Comparison of ENCODE assay signal across 21 mouse cellular contexts in genomic region chr2:128473241-128473954, GRCm38 (mm10).
DNase-seq lines count a peak whose midpoint lies in the region; ATAC-seq and TF ChIP-seq lines count a peak whose summit lies in the region.
"Had no signal": no experiment of that assay in that cellular context is flagged by ENCODE, and none has a peak within 500 bp of the region (broad histone marks: within the 10 kb centered on the region; RNA-seq: fewer than 3 reads in every experiment).

No protein-coding gene starts in this region.

- peak; percentile 41 for DNase-seq in heart, adult 8-10 months (ENCODE audit: low spot score)
- no peak for DNase-seq in heart, embryonic 10.5 days (ENCODE audit: low spot score)
- no peak for DNase-seq in ES-E14 (ENCODE audit: low read depth, low spot score)
- DNase-seq in adipocyte (ENCODE audit: low spot score): peak; percentile 51
- peak; percentile 22 to 31 for DNase-seq in heart, postnatal 14 days
- DNase-seq in forebrain, embryonic 14.5 days (ENCODE audit: low spot score): no peak
- no peak for DNase-seq in B cell, adult 2 months
- DNase-seq: adrenal gland, postnatal 14 days; cerebellum, adult 8-10 months; cerebellum, postnatal 36 days; embryo, embryonic 11 days; gastrocnemius, postnatal 25 days; kidney, adult 18-20 months; kidney, postnatal 4 days; right cerebral cortex, postnatal 14 days; spleen, adult 18-20 months had no signal

- H3K4me2 ChIP-seq in forebrain, embryonic 14.5 days (ENCODE audit: low read length): no peak overlapping the region
- H3K4me2 ChIP-seq: hindbrain, embryonic 12.5 days had no signal

- no peaks in the 10 kb centered on the region for H3K36me3 ChIP-seq in heart, embryonic 10.5 days
- no peaks in the 10 kb centered on the region for H3K36me3 ChIP-seq in ES-E14 (ENCODE audit: control insufficient read depth, insufficient read depth, low read length, poor library complexity, severe bottlenecking)
- no peaks in the 10 kb centered on the region for H3K36me3 ChIP-seq in forebrain, embryonic 14.5 days (ENCODE audit: control insufficient read depth, insufficient read depth, low read length)
- H3K36me3 ChIP-seq: hindbrain, embryonic 12.5 days; midbrain, embryonic 10.5 days had no signal

- H3K27ac ChIP-seq in heart, embryonic 10.5 days: no peak overlapping the region
- no peak overlapping the region for H3K27ac ChIP-seq in ES-E14 (ENCODE audit: insufficient read depth, low read depth, low read length, poor library complexity, severe bottlenecking)
- H3K27ac ChIP-seq in forebrain, embryonic 14.5 days (ENCODE audit: low read depth, low read length): no peak overlapping the region
- H3K27ac ChIP-seq: hindbrain, embryonic 12.5 days; liver, embryonic 14.5 days; macrophage; midbrain, embryonic 10.5 days had no signal

- no peaks in the 10 kb centered on the region for H3K27me3 ChIP-seq in heart, embryonic 10.5 days (ENCODE audit: insufficient read depth, poor library complexity, severe bottlenecking)
- no peaks in the 10 kb centered on the region for H3K27me3 ChIP-seq in forebrain, embryonic 14.5 days (replicated peaks; ENCODE audit: control insufficient read depth, insufficient read depth, low read length)
- H3K27me3 ChIP-seq: hindbrain, embryonic 12.5 days had no signal

- 0 out of 2 replicates have a peak, but pooled peaks cover 3% of the 10 kb centered on the region for H3K4me1 ChIP-seq in heart, embryonic 10.5 days
- H3K4me1 ChIP-seq in ES-E14 (ENCODE audit: control insufficient read depth in 2 of 2, insufficient read depth in 2 of 2, low read length in 2 of 2, poor library complexity in 1 of 2): peaks cover 3 to 7% of the 10 kb centered on the region in 2 experiments; a peak in 3 of 4 replicates
- no peaks in the 10 kb centered on the region for H3K4me1 ChIP-seq in forebrain, embryonic 14.5 days (ENCODE audit: control insufficient read depth, insufficient read depth, low read length)

- H3K9me3 ChIP-seq in heart, embryonic 10.5 days: no peaks in the 10 kb centered on the region
- H3K9me3 ChIP-seq in ES-E14 (ENCODE audit: control insufficient read depth, insufficient read depth, low read depth, low read length): no peaks in the 10 kb centered on the region
- H3K9me3 ChIP-seq in forebrain, embryonic 14.5 days (replicated peaks; ENCODE audit: control insufficient read depth, low read length): no peaks in the 10 kb centered on the region
- H3K9me3 ChIP-seq: hindbrain, embryonic 12.5 days; midbrain, embryonic 10.5 days had no signal

- H3K4me3 ChIP-seq in heart, embryonic 10.5 days: no peak overlapping the region
- no peak overlapping the region for H3K4me3 ChIP-seq in ES-E14 (ENCODE audit: insufficient read depth in 1 of 2, low read depth in 1 of 2, low read length in 2 of 2, poor library complexity in 1 of 2, severe bottlenecking in 1 of 2)
- no peak overlapping the region for H3K4me3 ChIP-seq in forebrain, embryonic 14.5 days (ENCODE audit: low read depth, low read length)
- H3K4me3 ChIP-seq: hindbrain, embryonic 12.5 days; midbrain, embryonic 10.5 days had no signal

- ATAC-seq in forebrain, embryonic 14.5 days: no peak
- ATAC-seq: inflammation-experienced regulatory T-cells, adult 6 months had no signal

- in situ Hi-C loops in ES-E14 (cut with MboI; ENCODE audit: low sequenced_read_pairs in 2 of 2, unreplicated experiment in 2 of 2): no loop called here

- intact Hi-C loops in heart, postnatal 14 days (cut with DNase I): no loop called here

- H3K9ac ChIP-seq in ES-E14 (ENCODE audit: insufficient read depth, low read depth, low read length, poor library complexity, severe bottlenecking): no peak overlapping the region
- H3K9ac ChIP-seq in forebrain, embryonic 14.5 days (ENCODE audit: low read length): no peak overlapping the region
- H3K9ac ChIP-seq: hindbrain, embryonic 12.5 days; liver, embryonic 14.5 days had no signal

- WGBS in heart, embryonic 10.5 days: 81% methylated on average over 13 of the region's 13 CpGs
- WGBS in forebrain, embryonic 14.5 days: 79% methylated on average over 13 of the region's 13 CpGs

TF ChIP-seq in ES-E14, 5 proteins besides CTCF, POLR2A, EP300 and RAD21:
- TF ChIP-seq ZNF384 (IDR thresholded peaks at IDR 0.05; ENCODE audit: low read depth, low read length): no peak
- TF ChIP-seq ZC3H11A (IDR thresholded peaks at IDR 0.05; ENCODE audit: borderline replicate concordance, low read depth, low read length): no peak
- 0 out of 2 replicates have a peak, but pooled peaks have one; percentile 6 for TF ChIP-seq MAFK (IDR thresholded peaks at IDR 0.05; ENCODE audit: insufficient read depth, low read depth, low read length)
- no peak for TF ChIP-seq CHD2 (IDR thresholded peaks at IDR 0.05; ENCODE audit: low read depth, low read length)
- no peak for TF ChIP-seq HCFC1 (IDR thresholded peaks at IDR 0.05; ENCODE audit: borderline replicate concordance, insufficient read depth, low read length)

Comparison
In these comparisons a context has a peak if more than half of its experiments do, and no peak if none do; other contexts are left out.
1. DNase-seq: peak in heart, adult 8-10 months (single experiment), adipocyte (single experiment) and heart, postnatal 14 days (2 of 2); none in heart, embryonic 10.5 days (single experiment), ES-E14 (single experiment), forebrain, embryonic 14.5 days (single experiment) and B cell, adult 2 months (0 of 2).